Mouse (Mus musculus): ENCODE measurements at regions not wholly inside any gene's neighbourhood (a gene's known extent, or its start where the extent isn't known, plus 50 kb on each side); places are given as distances from the start of the nearest gene placed in this dataset.

GRCm38 (mm10) chr14:120139256-120139655, 97.0 kb upstream of the Oxgr1 start:
- TF ChIP-seq CTCF (IDR thresholded peaks at IDR 0.05; ENCODE audit: low read depth, low read length) (no peak), GATA1 (IDR thresholded peaks at IDR 0.05; ENCODE audit: borderline replicate concordance, low read length) (no peak), TAL1 (conservative IDR thresholded peaks at IDR 0.05; ENCODE audit: low read depth, low read length) (no peak), POLR2AphosphoS5 (IDR thresholded peaks at IDR 0.05; ENCODE audit: insufficient replicate concordance, low read depth, low read length) (no peak)

Data from G1E (cell line).